Mouse (Mus musculus): ENCODE results near the gene Cyth3. TPM values are rescaled to one million over a fixed set of nuclear protein-coding genes. Genes with fewer than 3 reads are reported as not detected.

The Cyth3 gene
- total RNA-seq, 2 experiments from 2014 or later, result 50.2 to 67.5 TPM

GRCm38 (mm10) chr5:143663074-143663687, 40.9 kb downstream of the Cyth3 start:
- DNase-seq (ENCODE audit: low spot score in 2 of 2), result no peak

- DNase-seq (ENCODE audit: low spot score in 2 of 2), result no peak
Measured at GRCm38 (mm10) chr5:143665561-143665960, 43.3 kb downstream of the Cyth3 start.

- no peak for DNase-seq (ENCODE audit: low spot score in 2 of 2)
Measured at GRCm38 (mm10) chr5:143666015-143666414, 43.8 kb downstream of the Cyth3 start.

- no peak for DNase-seq (ENCODE audit: low spot score in 2 of 2)
Measured at GRCm38 (mm10) chr5:143668884-143669283, 46.6 kb downstream of the Cyth3 start.

- DNase-seq (ENCODE audit: low spot score in 2 of 2), result no peak
Measured at GRCm38 (mm10) chr5:143669393-143669792, 47.1 kb downstream of the Cyth3 start.

GRCm38 (mm10) chr5:143669839-143670238, 47.6 kb downstream of the Cyth3 start:
- DNase-seq (ENCODE audit: low spot score in 2 of 2), result no peak

- no peak for DNase-seq (ENCODE audit: low spot score in 2 of 2)
Measured at GRCm38 (mm10) chr5:143670740-143671415, 48.6 kb downstream of the Cyth3 start.

- DNase-seq (ENCODE audit: low spot score in 2 of 2), result no peak
Measured at GRCm38 (mm10) chr5:143674576-143674975, 52.3 kb downstream of the Cyth3 start.

- DNase-seq (ENCODE audit: low spot score in 2 of 2), result no peak
Measured at GRCm38 (mm10) chr5:143676218-143676985, 54.2 kb downstream of the Cyth3 start.

GRCm38 (mm10) chr5:143677363-143677762, 55.1 kb downstream of the Cyth3 start:
- DNase-seq (ENCODE audit: low spot score in 2 of 2), result no peak

- no peak for DNase-seq (ENCODE audit: low spot score in 2 of 2)
Measured at GRCm38 (mm10) chr5:143678634-143679271, 56.5 kb downstream of the Cyth3 start.

- DNase-seq (ENCODE audit: low spot score in 2 of 2), result no peak
Measured at GRCm38 (mm10) chr5:143679654-143680053, 57.4 kb downstream of the Cyth3 start.

- no peak for DNase-seq (ENCODE audit: low spot score in 2 of 2)
Measured at GRCm38 (mm10) chr5:143683696-143684095, 61.4 kb downstream of the Cyth3 start.

- no peak for DNase-seq (ENCODE audit: low spot score in 2 of 2)
Measured at GRCm38 (mm10) chr5:143684911-143685390, 62.7 kb downstream of the Cyth3 start.

- DNase-seq (ENCODE audit: low spot score in 2 of 2), result no peak
Measured at GRCm38 (mm10) chr5:143686456-143686855, 64.2 kb downstream of the Cyth3 start.

- no peak for DNase-seq (ENCODE audit: low spot score in 2 of 2)
Measured at GRCm38 (mm10) chr5:143687589-143687988, 65.3 kb downstream of the Cyth3 start.

GRCm38 (mm10) chr5:143690392-143690791, 68.1 kb downstream of the Cyth3 start:
- DNase-seq (ENCODE audit: low spot score in 2 of 2), result no peak

GRCm38 (mm10) chr5:143690926-143691325, 68.7 kb downstream of the Cyth3 start:
- DNase-seq (ENCODE audit: low spot score in 2 of 2), result no peak

GRCm38 (mm10) chr5:143696323-143696722, 74.1 kb downstream of the Cyth3 start:
- DNase-seq (ENCODE audit: low spot score in 2 of 2), result no peak

- no peak for DNase-seq (ENCODE audit: low spot score in 2 of 2)
Measured at GRCm38 (mm10) chr5:143698454-143698853, 76.2 kb downstream of the Cyth3 start.

- no peak for DNase-seq (ENCODE audit: low spot score in 2 of 2)
Measured at GRCm38 (mm10) chr5:143700247-143700646, 78.0 kb downstream of the Cyth3 start.

GRCm38 (mm10) chr5:143701074-143701473, 78.8 kb downstream of the Cyth3 start:
- no peak for DNase-seq (ENCODE audit: low spot score in 2 of 2)
